Mouse (Mus musculus): Measurements from ENCODE around the gene Kazn. TPM values are rescaled to one million over a fixed set of nuclear protein-coding genes. Genes with fewer than 3 reads are reported as not detected.
A peak's percentile ranks its signal among the peaks of the same experiment; 100 is the strongest.

Kazn gene
- polyA plus RNA-seq, 1 experiment from 2014 or later: 15.5 TPM

GRCm38 (mm10) chr4:142172942-142173341 is 66.3 kb downstream of the Kazn start:
- no peak for ATAC-seq (ENCODE audit: low FRiP score, low TSS enrichment)
- WGBS: 82% methylated on average over 4 of the region's 4 CpGs
- Histone ChIP-seq H3K4me3 (ENCODE audit: low read length) (no peak overlapping the region), H3K27ac (ENCODE audit: low read length) (peak overlapping the region; percentile 91), H3K9ac (replicated peaks; ENCODE audit: low read length) (no peak overlapping the region), H3K4me2 (replicated peaks; ENCODE audit: low read depth, low read length) (no peak overlapping the region), H3K9me3 (ENCODE audit: low read length) (peaks cover 4% of the 10 kb centered on the region; the same call in 1 of the 2 replicates), H3K27me3 (ENCODE audit: insufficient read depth, low read length) (no peaks in the 10 kb centered on the region), H3K36me3 (ENCODE audit: insufficient read depth, low read length) (peaks cover 6% of the 10 kb centered on the region), H3K4me1 (ENCODE audit: insufficient read depth, low read length) (peaks cover 46% of the 10 kb centered on the region)

GRCm38 (mm10) chr4:142171788-142172497 is 67.3 kb downstream of the Kazn start:
- Histone ChIP-seq H3K27ac (ENCODE audit: low read length) (peak overlapping the region; percentile 45; the same call in 1 of the 2 replicates), H3K27me3 (ENCODE audit: insufficient read depth, low read length) (no peaks in the 10 kb centered on the region), H3K9ac (replicated peaks; ENCODE audit: low read length) (no peak overlapping the region), H3K4me1 (ENCODE audit: insufficient read depth, low read length) (peaks cover 46% of the 10 kb centered on the region), H3K4me2 (replicated peaks; ENCODE audit: low read depth, low read length) (no peak overlapping the region), H3K36me3 (ENCODE audit: insufficient read depth, low read length) (peaks cover 5% of the 10 kb centered on the region), H3K9me3 (ENCODE audit: low read length) (peaks cover 3% of the 10 kb centered on the region; the same call in 1 of the 2 replicates), H3K4me3 (ENCODE audit: low read length) (no peak overlapping the region)
- 69% methylated on average over 7 of the region's 8 CpGs for whole genome bisulfite sequencing
- ATAC-seq (ENCODE audit: low FRiP score, low TSS enrichment): no peak

- no peaks in the 10 kb centered on the region for H3K9me3 ChIP-seq (ENCODE audit: low read length)
- no peaks in the 10 kb centered on the region for H3K36me3 ChIP-seq (ENCODE audit: insufficient read depth, low read length)
- H3K27ac ChIP-seq (ENCODE audit: low read length): peak overlapping the region; percentile 45; the same call in 1 of the 2 replicates
- no peak overlapping the region; the same call in 1 of the 2 replicates for H3K9ac ChIP-seq (replicated peaks; ENCODE audit: low read length)
- H3K4me3 ChIP-seq (ENCODE audit: low read length): no peak overlapping the region
- no peak overlapping the region for H3K4me2 ChIP-seq (replicated peaks; ENCODE audit: low read depth, low read length)
- H3K27me3 ChIP-seq (ENCODE audit: insufficient read depth, low read length): no peaks in the 10 kb centered on the region
- 61% methylated on average over 18 of the region's 18 CpGs for WGBS
- H3K4me1 ChIP-seq (ENCODE audit: insufficient read depth, low read length): peaks cover 54% of the 10 kb centered on the region
- no peak for ATAC-seq (ENCODE audit: low FRiP score, low TSS enrichment)
These were observed 68.1 kb downstream of the Kazn start for GRCm38 (mm10) chr4:142170882-142171768.

- Histone ChIP-seq H3K27me3 (ENCODE audit: insufficient read depth, low read length) (no peaks in the 10 kb centered on the region), H3K4me2 (replicated peaks; ENCODE audit: low read depth, low read length) (no peak overlapping the region), H3K36me3 (ENCODE audit: insufficient read depth, low read length) (no peaks in the 10 kb centered on the region), H3K4me3 (ENCODE audit: low read length) (no peak overlapping the region), H3K9ac (replicated peaks; ENCODE audit: low read length) (no peak overlapping the region), H3K4me1 (ENCODE audit: insufficient read depth, low read length) (peaks cover 58% of the 10 kb centered on the region), H3K9me3 (ENCODE audit: low read length) (no peaks in the 10 kb centered on the region), H3K27ac (ENCODE audit: low read length) (no peak overlapping the region)
- ATAC-seq (ENCODE audit: low FRiP score, low TSS enrichment): no peak
- 65% methylated on average over 4 of the region's 4 CpGs for WGBS
These were observed 69.6 kb downstream of the Kazn start for GRCm38 (mm10) chr4:142169636-142170035.

GRCm38 (mm10) chr4:142168352-142168751 is 70.8 kb downstream of the Kazn start:
- 66% methylated on average over 7 of the region's 7 CpGs for WGBS
- peaks cover 57% of the 10 kb centered on the region for H3K4me1 ChIP-seq (ENCODE audit: insufficient read depth, low read length)
- H3K27me3 ChIP-seq (ENCODE audit: insufficient read depth, low read length): no peaks in the 10 kb centered on the region
- H3K9ac ChIP-seq (replicated peaks; ENCODE audit: low read length): no peak overlapping the region
- H3K4me2 ChIP-seq (replicated peaks; ENCODE audit: low read depth, low read length): no peak overlapping the region
- no peaks in the 10 kb centered on the region for H3K9me3 ChIP-seq (ENCODE audit: low read length)
- no peak for ATAC-seq (ENCODE audit: low FRiP score, low TSS enrichment)
- no peak overlapping the region for H3K4me3 ChIP-seq (ENCODE audit: low read length)
- H3K27ac ChIP-seq (ENCODE audit: low read length): no peak overlapping the region
- no peaks in the 10 kb centered on the region for H3K36me3 ChIP-seq (ENCODE audit: insufficient read depth, low read length)

GRCm38 (mm10) chr4:142165835-142166701 is 73.1 kb downstream of the Kazn start:
- H3K4me3 ChIP-seq (ENCODE audit: low read length): no peak overlapping the region
- H3K4me2 ChIP-seq (replicated peaks; ENCODE audit: low read depth, low read length): 0 out of 2 replicates have a peak overlapping the region, but pooled peaks have one; percentile 15
- peak overlapping the region; percentile 32 for H3K9ac ChIP-seq (replicated peaks; ENCODE audit: low read length)
- H3K27me3 ChIP-seq (ENCODE audit: insufficient read depth, low read length): no peaks in the 10 kb centered on the region
- 0 out of 2 replicates have a peak, but pooled peaks cover 9% of the 10 kb centered on the region for H3K36me3 ChIP-seq (ENCODE audit: insufficient read depth, low read length)
- WGBS: 24% methylated on average over 18 of the region's 18 CpGs
- peaks cover 40% of the 10 kb centered on the region for H3K4me1 ChIP-seq (ENCODE audit: insufficient read depth, low read length)
- peak overlapping the region; percentile 70 for H3K27ac ChIP-seq (ENCODE audit: low read length)
- peaks cover 9% of the 10 kb centered on the region; the same call in 1 of the 2 replicates for H3K9me3 ChIP-seq (ENCODE audit: low read length)
- peak; percentile 46; the same call in 1 of the 2 replicates for ATAC-seq (ENCODE audit: low FRiP score, low TSS enrichment)

GRCm38 (mm10) chr4:142165363-142165762 is 73.8 kb downstream of the Kazn start:
- Histone ChIP-seq H3K4me1 (ENCODE audit: insufficient read depth, low read length) (peaks cover 36% of the 10 kb centered on the region), H3K4me3 (ENCODE audit: low read length) (no peak overlapping the region), H3K4me2 (replicated peaks; ENCODE audit: low read depth, low read length) (no peak overlapping the region), H3K36me3 (ENCODE audit: insufficient read depth, low read length) (0 out of 2 replicates have a peak, but pooled peaks cover 9% of the 10 kb centered on the region), H3K27ac (ENCODE audit: low read length) (no peak overlapping the region), H3K9me3 (ENCODE audit: low read length) (peaks cover 9% of the 10 kb centered on the region; the same call in 1 of the 2 replicates), H3K27me3 (ENCODE audit: insufficient read depth, low read length) (no peaks in the 10 kb centered on the region), H3K9ac (replicated peaks; ENCODE audit: low read length) (no peak overlapping the region)
- WGBS: 55% methylated on average over 5 of the region's 5 CpGs
- ATAC-seq (ENCODE audit: low FRiP score, low TSS enrichment): no peak

- peaks cover 9% of the 10 kb centered on the region; the same call in 1 of the 2 replicates for H3K9me3 ChIP-seq (ENCODE audit: low read length)
- 0 out of 2 replicates have a peak, but pooled peaks cover 9% of the 10 kb centered on the region for H3K36me3 ChIP-seq (ENCODE audit: insufficient read depth, low read length)
- WGBS: 58% methylated on average over 4 of the region's 4 CpGs
- ATAC-seq (ENCODE audit: low FRiP score, low TSS enrichment): no peak
- H3K4me1 ChIP-seq (ENCODE audit: insufficient read depth, low read length): peaks cover 32% of the 10 kb centered on the region
- no peak overlapping the region for H3K9ac ChIP-seq (replicated peaks; ENCODE audit: low read length)
- 0 out of 2 replicates have a peak overlapping the region, but pooled peaks have one; percentile 46 for H3K27ac ChIP-seq (ENCODE audit: low read length)
- no peak overlapping the region for H3K4me2 ChIP-seq (replicated peaks; ENCODE audit: low read depth, low read length)
- no peak overlapping the region for H3K4me3 ChIP-seq (ENCODE audit: low read length)
- no peaks in the 10 kb centered on the region for H3K27me3 ChIP-seq (ENCODE audit: insufficient read depth, low read length)
These were observed 74.8 kb downstream of the Kazn start for GRCm38 (mm10) chr4:142164386-142164785.

- Histone ChIP-seq H3K9ac (replicated peaks; ENCODE audit: low read length) (no peak overlapping the region), H3K4me3 (ENCODE audit: low read length) (no peak overlapping the region), H3K9me3 (ENCODE audit: low read length) (peaks cover 9% of the 10 kb centered on the region; the same call in 1 of the 2 replicates), H3K4me1 (ENCODE audit: insufficient read depth, low read length) (peaks cover 32% of the 10 kb centered on the region), H3K27me3 (ENCODE audit: insufficient read depth, low read length) (no peaks in the 10 kb centered on the region), H3K36me3 (ENCODE audit: insufficient read depth, low read length) (0 out of 2 replicates have a peak, but pooled peaks cover 9% of the 10 kb centered on the region), H3K27ac (ENCODE audit: low read length) (0 out of 2 replicates have a peak overlapping the region, but pooled peaks have one; percentile 46), H3K4me2 (replicated peaks; ENCODE audit: low read depth, low read length) (no peak overlapping the region)
- 13% methylated on average over 3 of the region's 3 CpGs for WGBS
- ATAC-seq (ENCODE audit: low FRiP score, low TSS enrichment): peak; percentile 31; the same call in 1 of the 2 replicates
These were observed 75.3 kb downstream of the Kazn start for GRCm38 (mm10) chr4:142163862-142164261.

Data from kidney, embryonic 16.5 days (tissue).